Mouse (Mus musculus): ENCODE data around the gene Luc7l2.
"Not testable (repeated sequence)": the region's sequence is repeated elsewhere in the genome, so short reads cannot be mapped to it uniquely, and the experiment has no call there.

Luc7l2 gene

GRCm38 (mm10) chr6:38551062-38551988, at the start of gene Luc7l2:
Gene Luc7l2, plus strand, starts transcription at chr6:38551334.
- DNase-seq (ENCODE audit: low spot score in 2 of 2) = peak; percentile 96 to 97

- DNase-seq (ENCODE audit: low spot score in 2 of 2) = no peak
Observed at GRCm38 (mm10) chr6:38512096-38512495, 39.0 kb upstream of the Luc7l2 start.

GRCm38 (mm10) chr6:38512830-38513229, 38.3 kb upstream of the Luc7l2 start:
- DNase-seq (ENCODE audit: low spot score in 2 of 2) = no peak

- no peak for DNase-seq (ENCODE audit: low spot score in 2 of 2)
Observed at GRCm38 (mm10) chr6:38515201-38515600, 35.9 kb upstream of the Luc7l2 start.

- no peak for DNase-seq (ENCODE audit: low spot score in 2 of 2)
Observed at GRCm38 (mm10) chr6:38523851-38524250, 27.3 kb upstream of the Luc7l2 start.

- DNase-seq (ENCODE audit: low spot score in 2 of 2) = no peak
Observed at GRCm38 (mm10) chr6:38531211-38531820, 19.8 kb upstream of the Luc7l2 start.

GRCm38 (mm10) chr6:38532500-38533420, 18.4 kb upstream of the Luc7l2 start:
- peak in 1 of 2 experiments; percentile 32 for DNase-seq (ENCODE audit: low spot score in 2 of 2)

- peak; percentile 97 to 98 for DNase-seq (ENCODE audit: low spot score in 2 of 2)
Observed at GRCm38 (mm10) chr6:38533428-38534405, 17.4 kb upstream of the Luc7l2 start, which contains the start of gene Fmc1. Gene Fmc1, plus strand, starts transcription at chr6:38533502.

- DNase-seq (ENCODE audit: low spot score in 2 of 2) = peak; percentile 95 to 100
Observed at GRCm38 (mm10) chr6:38534640-38535365, 16.3 kb upstream of the Luc7l2 start.

GRCm38 (mm10) chr6:38535366-38535690, 15.8 kb upstream of the Luc7l2 start:
- DNase-seq (ENCODE audit: low spot score in 2 of 2) = no peak

GRCm38 (mm10) chr6:38535788-38536187, 15.3 kb upstream of the Luc7l2 start:
- no peak for DNase-seq (ENCODE audit: low spot score in 2 of 2)

- DNase-seq (ENCODE audit: low spot score in 2 of 2) = not testable (repeated sequence)
Observed at GRCm38 (mm10) chr6:38544141-38544540, 7.0 kb upstream of the Luc7l2 start.

- not testable (repeated sequence) for DNase-seq (ENCODE audit: low spot score in 2 of 2)
Observed at GRCm38 (mm10) chr6:38547005-38547404, 4.1 kb upstream of the Luc7l2 start.

- DNase-seq (ENCODE audit: low spot score in 2 of 2) = no peak
Observed at GRCm38 (mm10) chr6:38547707-38548106, 3.4 kb upstream of the Luc7l2 start.

- DNase-seq (ENCODE audit: low spot score in 2 of 2) = not testable (repeated sequence)
Observed at GRCm38 (mm10) chr6:38548595-38548994, 2.5 kb upstream of the Luc7l2 start.

- not testable (repeated sequence) for DNase-seq (ENCODE audit: low spot score in 2 of 2)
Observed at GRCm38 (mm10) chr6:38549840-38550239, 1.3 kb upstream of the Luc7l2 start.

GRCm38 (mm10) chr6:38550250-38551061, 678 bp upstream of the Luc7l2 start:
- peak in 1 of 2 experiments; percentile 63 for DNase-seq (ENCODE audit: low spot score in 2 of 2)

- peak; percentile 99 for DNase-seq (ENCODE audit: low spot score in 2 of 2)
Observed at GRCm38 (mm10) chr6:38551989-38552635, 978 bp downstream of the Luc7l2 start.

GRCm38 (mm10) chr6:38552636-38553000, 1.5 kb downstream of the Luc7l2 start:
- DNase-seq (ENCODE audit: low spot score in 2 of 2) = no peak
